Mouse (Mus musculus) forebrain, embryonic 15.5 days (tissue): ENCODE data around the gene Atpaf1. TPM values are rescaled to one million over a fixed set of nuclear protein-coding genes. Genes with fewer than 3 reads are reported as not detected.

Experiments used
- ATAC-seq: fragments of 200-750 bp; cut with Nextera tagmentation; replicated peaks from 2 replicates; pipeline ENCODE4 v1.8.0; 2017; ENCODE audit warnings: mild to moderate bottlenecking, moderate TSS enrichment, moderate library complexity
- H3K27ac ChIP-seq: fragments of 300-500 bp; sonication (generic); replicated peaks from 2 replicates; pipeline ENCODE4 v1.5.1; 2015; ENCODE audit warnings: mild to moderate bottlenecking, inconsistent platforms
- H3K27me3 ChIP-seq: fragments of 300-500 bp; sonication (generic); 2 replicates; pipeline ENCODE4 v1.6.1; 2015; ENCODE audit warnings: inconsistent platforms
- H3K36me3 ChIP-seq: fragments of 300-500 bp; sonication (generic); 2 replicates; pipeline ENCODE4 v1.6.1; 2015; ENCODE audit warnings: mild to moderate bottlenecking, inconsistent platforms
- H3K4me1 ChIP-seq: fragments of 300-500 bp; sonication (generic); 2 replicates; pipeline ENCODE4 v1.6.1; 2015; ENCODE audit warnings: inconsistent platforms
- H3K4me2 ChIP-seq: fragments of 300-500 bp; sonication (generic); replicated peaks from 2 replicates; pipeline ENCODE4 v1.6.1; 2015; ENCODE audit warnings: mild to moderate bottlenecking, inconsistent platforms
- H3K4me3 ChIP-seq: fragments of 300-500 bp; sonication (generic); 2 replicates; pipeline ENCODE4 v1.5.1; 2015; ENCODE audit warnings: mild to moderate bottlenecking, inconsistent platforms
- H3K9ac ChIP-seq: fragments of 300-500 bp; sonication (generic); replicated peaks from 2 replicates; pipeline ENCODE4 v1.6.1; 2015; ENCODE audit warnings: mild to moderate bottlenecking, inconsistent platforms
- H3K9me3 ChIP-seq: fragments of 300-500 bp; sonication (generic); 2 replicates; pipeline ENCODE4 v1.6.1; 2016; ENCODE audit warnings: inconsistent platforms
- WGBS: fragments of 180-500 bp; shearing (Covaris S2); methylation state at CpG from one replicate; pipeline ENCODE4 v1.1.7; 2015; ENCODE audit warnings: mixed read lengths; 5-methylcytosine and 5-hydroxymethylcytosine counted together
- polyA plus RNA-seq: library from polyadenylated mRNA; unstranded; fragments of >200 nt; fragmentation: Nextera tagmentation; extraction: Ambion mirVana; gene quantifications from 2 replicates; pipeline ENCODE4 v1.2.1, GENCODE M21; 2015

Gene Atpaf1
- polyA plus RNA-seq, 1 experiment from 2014 or later: 34.6 TPM

DNA sequence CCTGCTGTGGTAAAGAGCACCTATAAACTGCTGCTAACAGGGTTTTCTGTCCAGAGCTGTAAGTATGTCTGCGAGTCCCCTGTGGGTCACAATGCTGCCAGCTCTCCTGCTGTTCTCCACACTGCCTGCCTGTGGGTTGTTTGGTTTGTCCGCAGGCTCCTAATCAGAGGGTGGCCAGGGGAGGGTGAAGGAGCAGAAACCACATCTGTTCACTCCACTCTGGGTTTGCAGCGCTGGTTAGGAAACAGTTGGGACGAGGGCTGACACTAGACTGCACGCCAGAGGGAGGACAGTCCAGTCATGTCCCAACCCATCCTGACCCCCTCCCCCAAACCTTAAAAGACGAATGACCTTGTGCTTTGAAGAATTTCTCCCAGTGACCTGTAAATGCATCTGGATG lies 70.5 kb downstream of the Atpaf1 start:
- WGBS: 70% methylated on average over 6 of the region's 6 CpGs
- H3K27me3 ChIP-seq: no peaks in the 10 kb centered on the region
- H3K27ac ChIP-seq: no peak overlapping the region
- no peak overlapping the region for H3K4me2 ChIP-seq
- H3K9ac ChIP-seq: no peak overlapping the region
- H3K4me1 ChIP-seq: peaks cover 20% of the 10 kb centered on the region
- H3K9me3 ChIP-seq: no peaks in the 10 kb centered on the region
- no peak overlapping the region for H3K4me3 ChIP-seq
- peaks cover 5% of the 10 kb centered on the region; the same call in 1 of the 2 replicates for H3K36me3 ChIP-seq
- ATAC-seq: no peak

DNA sequence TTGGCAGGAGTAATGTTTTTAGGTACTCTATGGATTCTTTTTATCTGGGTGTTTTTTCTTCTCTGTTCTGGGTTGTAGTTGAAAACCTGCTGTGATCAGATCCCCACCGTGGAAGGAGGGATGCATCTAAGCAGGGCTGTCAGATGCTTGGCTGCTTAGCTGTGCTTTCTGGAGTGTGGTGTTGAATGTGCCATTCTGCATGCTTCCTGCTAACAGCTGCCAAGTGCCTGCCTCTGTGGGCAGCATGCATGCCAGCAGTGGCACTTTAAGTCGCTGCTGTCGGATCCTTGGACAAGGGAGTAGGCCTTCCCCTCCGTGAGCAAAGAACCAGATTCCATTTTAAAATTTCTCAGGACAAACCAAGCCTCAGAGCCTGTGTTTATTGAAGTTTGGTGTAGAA lies 71.0 kb downstream of the Atpaf1 start:
- Histone ChIP-seq H3K4me1 (peaks cover 20% of the 10 kb centered on the region), H3K9me3 (no peaks in the 10 kb centered on the region), H3K27ac (no peak overlapping the region), H3K27me3 (no peaks in the 10 kb centered on the region), H3K9ac (no peak overlapping the region), H3K4me2 (no peak overlapping the region), H3K36me3 (peaks cover 2% of the 10 kb centered on the region; the same call in 1 of the 2 replicates), H3K4me3 (no peak overlapping the region)
- 36% methylated on average over 4 of the region's 4 CpGs for WGBS
- peak; percentile 53 for ATAC-seq

DNA sequence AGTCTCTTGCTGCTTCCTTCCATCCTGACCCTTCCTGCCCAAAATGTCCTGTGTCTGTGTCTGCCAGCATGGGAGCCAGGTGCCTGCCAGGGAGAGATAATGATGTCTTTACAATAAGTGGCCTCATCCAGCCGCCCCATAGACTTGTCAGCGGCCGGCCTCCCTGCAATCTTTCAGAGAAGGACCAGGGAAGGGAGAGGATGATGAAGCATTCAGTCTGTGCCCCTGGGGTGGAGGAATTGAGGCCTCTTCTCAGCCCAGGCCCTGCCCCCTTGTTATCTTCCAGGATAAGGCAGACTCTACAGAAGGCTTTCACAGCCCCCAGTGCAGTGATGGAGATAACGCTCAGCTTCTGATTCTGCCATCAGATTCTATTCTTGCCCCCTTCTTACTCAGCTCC lies 71.7 kb downstream of the Atpaf1 start:
- no peak for ATAC-seq

DNA sequence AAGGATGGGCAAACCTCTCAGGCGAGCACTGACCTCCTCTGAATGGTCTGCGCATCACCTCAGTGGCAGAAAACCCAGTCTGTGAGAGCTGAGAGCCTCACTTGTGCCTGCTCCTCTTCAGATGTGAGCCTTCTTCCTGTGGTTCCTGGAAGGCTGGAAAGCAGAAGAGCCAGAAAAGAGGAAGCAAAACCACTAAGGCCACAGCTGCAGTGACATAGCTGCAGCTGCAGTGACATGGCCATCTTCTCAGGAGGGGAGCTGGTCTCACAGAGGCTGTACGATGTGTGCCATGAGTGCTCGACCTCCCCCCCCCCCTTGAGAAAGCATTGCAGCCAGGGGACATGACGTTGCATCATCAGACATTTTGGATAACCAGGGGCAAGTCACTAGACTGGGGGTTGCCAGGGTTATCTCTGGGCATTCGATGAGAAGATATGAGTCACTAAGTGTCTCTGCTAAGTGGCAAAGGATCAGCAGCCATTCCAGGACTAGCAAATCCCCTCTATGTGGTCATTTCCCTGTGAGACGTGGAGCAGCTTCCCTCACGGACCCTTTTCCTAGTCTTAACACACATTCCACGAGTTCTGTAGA lies 72.8 kb downstream of the Atpaf1 start:
- Histone ChIP-seq H3K27me3 (no peaks in the 10 kb centered on the region), H3K9ac (no peak overlapping the region), H3K4me3 (no peak overlapping the region), H3K9me3 (no peaks in the 10 kb centered on the region), H3K4me2 (no peak overlapping the region), H3K4me1 (peaks cover 20% of the 10 kb centered on the region), H3K36me3 (peaks cover 7% of the 10 kb centered on the region), H3K27ac (no peak overlapping the region)
- no peak for ATAC-seq
- WGBS: 86% methylated on average over 9 of the region's 9 CpGs

More for the DNA sequence above, 71.7 kb downstream of the Atpaf1 start:
- peaks cover 20% of the 10 kb centered on the region for H3K4me1 ChIP-seq
- H3K9ac ChIP-seq: 0 out of 2 replicates have a peak overlapping the region, but pooled peaks have one; percentile 7
- WGBS: 34% methylated on average over 4 of the region's 4 CpGs
- H3K27me3 ChIP-seq: no peaks in the 10 kb centered on the region
- peaks cover 5% of the 10 kb centered on the region for H3K36me3 ChIP-seq
- H3K9me3 ChIP-seq: no peaks in the 10 kb centered on the region
- no peak overlapping the region for H3K4me3 ChIP-seq
- H3K27ac ChIP-seq: no peak overlapping the region
- H3K4me2 ChIP-seq: no peak overlapping the region

DNA sequence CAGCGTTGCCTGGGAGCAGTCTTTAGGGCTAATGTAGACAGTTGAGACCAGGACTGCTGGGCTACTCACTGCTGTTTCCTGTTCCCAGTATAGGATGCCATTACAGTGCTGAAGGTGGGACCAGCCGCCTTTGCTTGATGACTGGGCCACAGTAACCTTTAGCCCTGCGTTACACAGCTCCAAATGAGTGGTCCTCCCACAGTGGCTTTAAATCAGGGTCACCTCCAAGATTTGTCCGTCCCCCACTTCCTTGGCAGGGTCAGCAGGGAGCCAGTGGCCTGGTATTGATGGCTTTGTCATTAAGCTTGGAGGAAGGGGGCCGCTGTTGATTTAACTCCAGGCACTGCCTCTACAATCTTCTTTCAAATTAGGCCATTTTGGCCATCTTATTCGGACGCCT lies 78.7 kb downstream of the Atpaf1 start:
- ATAC-seq: no peak
- H3K27ac ChIP-seq: no peak overlapping the region
- H3K4me3 ChIP-seq: no peak overlapping the region
- no peaks in the 10 kb centered on the region for H3K4me1 ChIP-seq
- H3K36me3 ChIP-seq: peaks cover 15% of the 10 kb centered on the region
- WGBS: 63% methylated on average over 7 of the region's 7 CpGs
- H3K27me3 ChIP-seq: no peaks in the 10 kb centered on the region
- no peak overlapping the region for H3K9ac ChIP-seq
- H3K4me2 ChIP-seq: no peak overlapping the region
- no peaks in the 10 kb centered on the region for H3K9me3 ChIP-seq

- H3K4me2 ChIP-seq: no peak overlapping the region
- no peaks in the 10 kb centered on the region for H3K9me3 ChIP-seq
- no peak overlapping the region for H3K9ac ChIP-seq
- H3K36me3 ChIP-seq: peaks cover 15% of the 10 kb centered on the region
- no peaks in the 10 kb centered on the region for H3K27me3 ChIP-seq
- no peaks in the 10 kb centered on the region for H3K4me1 ChIP-seq
- H3K27ac ChIP-seq: no peak overlapping the region
- H3K4me3 ChIP-seq: no peak overlapping the region
- 50% methylated on average over 10 of the region's 10 CpGs for WGBS
- no peak for ATAC-seq
Measured at GRCm38 (mm10) chr4:115863880-115864279, 79.3 kb downstream of the Atpaf1 start.

Other genes starting within 250 kb of the Atpaf1 start
- not detected in 2 replicates for gene Cyp4a31, start 221.2 kb upstream of the Atpaf1 start, polyA plus RNA-seq
- gene Cyp4a32, start 183.8 kb upstream of the Atpaf1 start, polyA plus RNA-seq: not detected in 2 replicates
- gene Cyp4b1, start 137.1 kb upstream of the Atpaf1 start, polyA plus RNA-seq: 0.42 and 0.47 TPM in 2 replicates
- gene Efcab14, start 47.1 kb upstream of the Atpaf1 start, polyA plus RNA-seq: 19.6 and 20.2 TPM in 2 replicates
- 0.59 TPM in 1 of 2 replicates, not detected in the other for gene Tex38, start 3.8 kb upstream of the Atpaf1 start, polyA plus RNA-seq
- 5.2 and 5.9 TPM in 2 replicates for gene Mob3c, start 43.3 kb downstream of the Atpaf1 start, polyA plus RNA-seq
- gene Mknk1, start 54.4 kb downstream of the Atpaf1 start, polyA plus RNA-seq: 22.1 and 24.8 TPM in 2 replicates
- gene Kncn, start 99.6 kb downstream of the Atpaf1 start, polyA plus RNA-seq: not detected in 2 replicates
- gene 6430628N08Rik, start 105.9 kb downstream of the Atpaf1 start, polyA plus RNA-seq: 0.20 TPM in 1 of 2 replicates, not detected in the other
- gene Dmbx1, start 155.1 kb downstream of the Atpaf1 start, polyA plus RNA-seq: 0.23 TPM in 1 of 2 replicates, not detected in the other
- 11.0 and 12.7 TPM in 2 replicates for gene Faah, start 233.1 kb downstream of the Atpaf1 start, polyA plus RNA-seq